Mouse (Mus musculus) heart, embryonic 14.5 days (tissue): ENCODE measurements at regions not wholly inside any gene's neighbourhood (a gene's known extent, or its start where the extent isn't known, plus 50 kb on each side); places are given as distances from the start of the nearest gene placed in this dataset.

Experiments
- ATAC-seq: fragments of 200-750 bp; cut with Nextera tagmentation; 2 replicates; pipeline ENCODE4 v1.8.0; 2017; ENCODE audit warnings: low read depth, moderate TSS enrichment; ENCODE audit not compliant: insufficient number of reproducible peaks, insufficient read depth, low FRiP score
- H3K27ac ChIP-seq, 2 experiments: fragments of 200-500 bp in 1 of 2; fragments of 300-500 bp in 1 of 2; sonication (generic) in 1 of 2; replicated peaks in 1 of 2; 2 replicates each; pipeline ENCODE4 v1.5.1; 2012 to 2014; ENCODE audit warnings: low read depth in 2 of 2, low read length in 2 of 2, control low read depth in 1 of 2, mild to moderate bottlenecking in 1 of 2, mixed read lengths in 1 of 2; ENCODE audit not compliant: control insufficient read depth in 1 of 2, insufficient read depth in 1 of 2
- H3K27me3 ChIP-seq: fragments of 300-500 bp; sonication (generic); 2 replicates; pipeline ENCODE4 v1.6.1; 2014; ENCODE audit warnings: mild to moderate bottlenecking, low read length, control low read depth; ENCODE audit not compliant: control insufficient read depth, insufficient read depth
- H3K36me3 ChIP-seq: fragments of 300-500 bp; sonication (generic); 2 replicates; pipeline ENCODE4 v1.6.1; 2014; ENCODE audit warnings: mild to moderate bottlenecking, control low read depth, low read length, mixed read lengths; ENCODE audit not compliant: control insufficient read depth, insufficient read depth
- H3K4me1 ChIP-seq, 2 experiments: fragments of 200-500 bp in 1 of 2; fragments of 300-500 bp in 1 of 2; sonication (generic) in 1 of 2; 2 replicates each; pipeline ENCODE4 v1.6.1; 2012 to 2014; ENCODE audit warnings: low read length in 2 of 2, control low read depth in 1 of 2, mixed read lengths in 1 of 2; ENCODE audit not compliant: control insufficient read depth in 2 of 2, insufficient read depth in 2 of 2
- H3K4me2 ChIP-seq: fragments of 300-500 bp; sonication (generic); 2 replicates; pipeline ENCODE4 v1.6.1; 2014; ENCODE audit warnings: mild to moderate bottlenecking, low read length
- H3K4me3 ChIP-seq, 2 experiments: fragments of 200-500 bp in 1 of 2; fragments of 300-500 bp in 1 of 2; sonication (generic) in 1 of 2; 2 replicates each; pipeline ENCODE4 v1.5.1; 2012 to 2014; ENCODE audit warnings: low read length in 2 of 2, mild to moderate bottlenecking in 2 of 2, control low read depth in 1 of 2, low read depth in 1 of 2, moderate library complexity in 1 of 2; ENCODE audit not compliant: control insufficient read depth in 1 of 2, insufficient read depth in 1 of 2
- H3K9ac ChIP-seq: fragments of 300-500 bp; sonication (generic); 2 replicates; pipeline ENCODE4 v1.6.1; 2014; ENCODE audit warnings: mild to moderate bottlenecking, low read length
- H3K9me3 ChIP-seq: fragments of 300-500 bp; sonication (generic); 2 replicates; pipeline ENCODE4 v1.6.1; 2016; ENCODE audit warnings: low read length, control low read depth; ENCODE audit not compliant: control insufficient read depth
- WGBS: fragments of 180-500 bp; shearing (Covaris S2); extraction: QIAGEN DNeasy Blood & Tissue Kit; methylation state at CpG from one replicate; pipeline ENCODE4 v1.1.7; 2014; 5-methylcytosine and 5-hydroxymethylcytosine counted together

DNA sequence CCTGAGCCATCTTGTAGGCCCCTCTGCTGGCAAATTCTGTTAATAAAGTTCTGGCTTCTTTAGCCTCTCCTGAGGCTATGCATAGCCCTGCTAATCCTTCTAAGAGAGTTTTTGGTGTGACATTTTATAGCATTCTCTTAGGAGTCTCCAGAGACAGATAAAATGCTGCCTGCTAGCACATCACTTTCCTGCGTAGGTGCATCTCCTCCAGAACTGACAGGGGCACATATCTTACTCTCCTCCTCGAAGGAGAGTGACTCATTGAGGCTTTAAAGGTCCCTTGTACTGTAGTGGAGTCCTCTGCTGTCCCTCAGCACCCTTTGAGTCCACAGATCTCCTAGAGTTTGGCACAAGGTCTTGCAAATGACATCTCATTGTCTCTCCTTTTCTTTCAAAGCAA lies 132.6 kb upstream of the Zbtb20 start:
- H3K27me3 ChIP-seq, result no peaks in the 10 kb centered on the region
- no peaks in the 10 kb centered on the region for H3K9me3 ChIP-seq
- no peak overlapping the region for H3K4me3 ChIP-seq
- H3K27ac ChIP-seq, result no peak overlapping the region
- no peaks in the 10 kb centered on the region for H3K36me3 ChIP-seq
- H3K9ac ChIP-seq, result no peak overlapping the region
- WGBS, result 52% methylated on average over 2 of the region's 2 CpGs
- no peak overlapping the region for H3K4me2 ChIP-seq
- H3K4me1 ChIP-seq, result peaks cover 0 to 9% of the 10 kb centered on the region in 2 experiments; a peak in 2 of 4 replicates
- no peak for ATAC-seq

- H3K9me3 ChIP-seq, result no peaks in the 10 kb centered on the region
- 71% methylated on average over 7 of the region's 7 CpGs for WGBS
- H3K4me1 ChIP-seq, result no peaks in the 10 kb centered on the region
- H3K4me3 ChIP-seq, result no peak overlapping the region
- H3K36me3 ChIP-seq, result no peaks in the 10 kb centered on the region
- no peak overlapping the region for H3K27ac ChIP-seq
- no peak overlapping the region for H3K4me2 ChIP-seq
- H3K9ac ChIP-seq, result no peak overlapping the region
- H3K27me3 ChIP-seq, result no peaks in the 10 kb centered on the region
- ATAC-seq, result no peak
Observed at GRCm38 (mm10) chr16:42727826-42728225, 147.9 kb upstream of the Zbtb20 start.

DNA sequence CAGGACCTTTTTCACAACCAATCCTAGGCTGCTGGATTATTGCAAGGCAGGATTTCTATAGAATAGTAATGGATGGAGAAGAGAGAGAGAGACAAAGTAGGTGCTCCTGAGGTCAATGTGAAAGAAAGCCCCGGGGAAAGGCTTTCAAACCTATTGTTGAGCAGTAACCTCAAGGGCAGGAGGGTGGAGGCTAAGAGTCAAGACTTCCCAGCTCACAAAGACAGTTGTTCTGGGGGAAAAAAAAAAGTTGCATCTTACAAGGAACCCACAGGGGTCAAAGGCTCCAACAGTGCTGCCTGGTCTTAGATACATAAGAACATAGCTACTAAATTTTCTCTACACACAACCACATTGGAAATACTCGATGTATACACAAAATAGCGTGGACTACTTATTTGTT lies 155.8 kb upstream of the Zbtb20 start:
- no peak overlapping the region for H3K9ac ChIP-seq
- H3K36me3 ChIP-seq, result no peaks in the 10 kb centered on the region
- H3K4me2 ChIP-seq, result no peak overlapping the region
- no peak overlapping the region for H3K27ac ChIP-seq
- H3K4me1 ChIP-seq, result no peaks in the 10 kb centered on the region
- no peaks in the 10 kb centered on the region for H3K27me3 ChIP-seq
- no peak for ATAC-seq
- no peaks in the 10 kb centered on the region for H3K9me3 ChIP-seq
- H3K4me3 ChIP-seq, result no peak overlapping the region
- WGBS, result 79% methylated on average over 3 of the region's 3 CpGs

- H3K27me3 ChIP-seq, result no peaks in the 10 kb centered on the region
- no peak overlapping the region for H3K27ac ChIP-seq
- H3K4me3 ChIP-seq, result no peak overlapping the region
- H3K4me1 ChIP-seq, result no peaks in the 10 kb centered on the region
- H3K4me2 ChIP-seq, result no peak overlapping the region
- WGBS, result 73% methylated on average over 7 of the region's 7 CpGs
- H3K36me3 ChIP-seq, result no peaks in the 10 kb centered on the region
- no peak for ATAC-seq
- H3K9ac ChIP-seq, result no peak overlapping the region
- no peaks in the 10 kb centered on the region for H3K9me3 ChIP-seq
Observed at GRCm38 (mm10) chr16:42718452-42718851, 157.2 kb upstream of the Zbtb20 start.

DNA sequence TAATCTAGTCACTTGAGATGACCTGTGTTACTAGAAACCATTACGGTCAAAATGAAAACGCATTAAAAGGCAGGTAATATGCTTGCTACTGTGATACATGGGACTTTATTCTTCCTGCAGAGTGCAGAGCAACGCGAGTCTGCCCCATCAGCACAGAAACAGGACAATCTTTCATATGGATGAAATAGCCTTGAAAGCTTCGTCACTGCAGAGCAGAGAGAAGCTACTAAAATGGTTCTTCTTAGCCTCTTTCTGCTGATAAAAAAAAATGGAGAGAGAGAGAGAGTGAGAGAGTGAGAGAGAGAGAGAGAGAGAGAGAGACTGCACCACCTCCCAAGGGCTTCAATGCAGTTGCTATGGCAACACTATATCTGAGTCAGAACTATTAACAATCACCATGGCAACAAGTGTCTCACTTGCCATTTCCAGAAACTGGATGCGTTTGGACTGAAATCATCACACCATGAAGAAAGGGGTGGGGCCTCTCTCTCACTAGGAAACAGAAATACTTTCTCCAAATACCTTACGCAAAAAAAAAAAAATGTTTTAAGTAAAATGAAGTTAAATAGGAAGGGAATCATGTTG lies 157.8 kb upstream of the Zbtb20 start:
- WGBS, result 75% methylated on average over 7 of the region's 7 CpGs
- no peak for ATAC-seq
- no peak overlapping the region for H3K9ac ChIP-seq
- no peaks in the 10 kb centered on the region for H3K27me3 ChIP-seq
- no peaks in the 10 kb centered on the region for H3K36me3 ChIP-seq
- no peak overlapping the region for H3K4me2 ChIP-seq
- no peak overlapping the region for H3K27ac ChIP-seq
- H3K4me3 ChIP-seq, result no peak overlapping the region
- H3K9me3 ChIP-seq, result no peaks in the 10 kb centered on the region
- no peaks in the 10 kb centered on the region for H3K4me1 ChIP-seq

DNA sequence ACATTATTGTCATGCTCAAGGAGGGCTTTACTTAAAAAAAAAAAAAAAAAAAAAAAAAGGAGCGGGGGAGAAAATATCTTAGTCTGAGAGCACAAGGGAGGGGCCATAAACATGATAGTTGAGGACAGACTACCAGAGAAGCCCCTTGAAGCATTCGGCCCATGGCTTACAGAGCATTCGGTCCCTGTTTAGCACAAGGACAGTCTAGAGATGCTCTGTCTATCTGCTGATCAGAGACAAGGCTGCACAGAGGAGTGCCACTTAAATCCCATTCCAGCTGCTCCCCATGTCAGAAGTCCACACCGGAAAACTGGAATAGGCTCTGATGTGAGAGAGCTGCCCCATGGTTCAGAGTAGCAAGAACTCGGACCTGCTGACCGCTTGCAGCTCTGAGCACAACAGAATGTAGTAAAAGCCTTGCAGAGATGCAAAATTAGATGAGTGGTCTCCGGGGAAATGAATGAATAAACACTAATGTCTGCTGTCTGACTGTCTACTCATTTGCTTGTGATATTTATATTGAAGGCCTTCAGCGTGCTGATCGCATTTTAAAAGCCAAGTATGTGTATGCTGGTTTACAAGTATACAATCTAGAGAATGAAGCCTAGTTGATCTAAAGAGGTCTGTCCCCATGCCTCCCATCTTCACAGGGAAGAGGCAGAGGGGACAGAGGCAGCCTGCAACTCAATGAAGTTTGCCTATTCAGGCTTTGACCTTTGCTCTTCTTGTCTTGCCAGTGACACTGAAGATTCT lies 158.4 kb upstream of the Zbtb20 start:
- ATAC-seq, result no peak
- no peaks in the 10 kb centered on the region for H3K27me3 ChIP-seq
- H3K4me1 ChIP-seq, result no peaks in the 10 kb centered on the region
- H3K4me2 ChIP-seq, result no peak overlapping the region
- no peak overlapping the region for H3K9ac ChIP-seq
- H3K36me3 ChIP-seq, result no peaks in the 10 kb centered on the region
- H3K27ac ChIP-seq, result no peak overlapping the region
- no peak overlapping the region for H3K4me3 ChIP-seq
- H3K9me3 ChIP-seq, result no peaks in the 10 kb centered on the region
- 83% methylated on average over 9 of the region's 9 CpGs for WGBS

GRCm38 (mm10) chr16:42702676-42703075 lies 173.0 kb upstream of the Zbtb20 start:
- no peak overlapping the region for H3K4me3 ChIP-seq
- WGBS, result 64% methylated on average over 4 of the region's 4 CpGs

DNA sequence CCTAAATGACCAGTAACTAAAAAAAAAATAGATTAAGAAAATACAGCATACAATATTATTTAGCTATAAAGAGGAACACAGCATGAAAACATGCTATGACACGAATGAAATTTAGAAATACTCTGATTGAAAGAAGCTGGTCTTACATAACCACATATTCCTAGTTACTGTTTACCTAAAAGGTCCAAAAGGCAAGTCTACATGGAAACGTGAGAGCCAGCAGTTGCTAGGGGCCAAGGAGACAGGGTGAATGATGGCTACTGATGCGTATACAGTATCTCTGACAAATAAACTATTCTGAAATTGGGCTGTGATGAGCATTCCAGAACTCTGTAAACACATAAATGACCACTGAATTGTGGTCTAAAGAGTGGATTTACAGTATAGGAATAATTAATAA lies 194.5 kb upstream of the Zbtb20 start:
- H3K27me3 ChIP-seq, result no peaks in the 10 kb centered on the region
- H3K4me3 ChIP-seq, result no peak overlapping the region
- H3K9me3 ChIP-seq, result no peaks in the 10 kb centered on the region
- H3K4me2 ChIP-seq, result no peak overlapping the region
- no peak overlapping the region for H3K9ac ChIP-seq
- no peaks in the 10 kb centered on the region for H3K4me1 ChIP-seq
- WGBS, result 84% methylated on average over 3 of the region's 3 CpGs
- no peak overlapping the region for H3K27ac ChIP-seq
- ATAC-seq, result no peak
- H3K36me3 ChIP-seq, result no peaks in the 10 kb centered on the region

More at GRCm38 (mm10) chr16:42702676-42703075, 173.0 kb upstream of the Zbtb20 start:
- no peaks in the 10 kb centered on the region for H3K9me3 ChIP-seq
- H3K4me1 ChIP-seq, result no peaks in the 10 kb centered on the region
- H3K9ac ChIP-seq, result no peak overlapping the region
- no peaks in the 10 kb centered on the region for H3K27me3 ChIP-seq
- H3K36me3 ChIP-seq, result no peaks in the 10 kb centered on the region
- ATAC-seq, result no peak
- H3K4me2 ChIP-seq, result no peak overlapping the region
- no peak overlapping the region for H3K27ac ChIP-seq
